In genomic region chr1:166843397-166843877, GRCm38 (mm10) we compare ENCODE assay signal across 9 mouse cellular contexts.
DNase-seq lines count a peak whose midpoint lies in the region; ATAC-seq lines count a peak whose summit lies in the region.
"Had no signal": no experiment of that assay in that cellular context is flagged by ENCODE, and none has a peak within 500 bp of the region (broad histone marks: within the 10 kb centered on the region; RNA-seq: fewer than 3 reads in every experiment).

No protein-coding gene starts in this region.

- H3K9ac ChIP-seq in heart, embryonic 12.5 days, result no peak overlapping the region
- H3K9ac ChIP-seq in kidney, embryonic 16.5 days (replicated peaks; ENCODE audit: low read length), result 0 out of 2 replicates have a peak overlapping the region, but pooled peaks have one; percentile 25
- H3K9ac ChIP-seq in neural tube, embryonic 11.5 days (ENCODE audit: low read length), result peak overlapping the region; percentile 37; the same call in 1 of the 2 replicates

- H3K27me3 ChIP-seq in heart, embryonic 12.5 days (replicated peaks), result no peaks in the 10 kb centered on the region
- no peaks in the 10 kb centered on the region for H3K27me3 ChIP-seq in kidney, embryonic 16.5 days (ENCODE audit: insufficient read depth, low read length)
- no peaks in the 10 kb centered on the region for H3K27me3 ChIP-seq in neural tube, embryonic 11.5 days (ENCODE audit: control insufficient read depth, insufficient read depth, low read length)

- ATAC-seq in heart, embryonic 12.5 days (ENCODE audit: insufficient number of reproducible peaks, low FRiP score), result no peak
- ATAC-seq in kidney, embryonic 16.5 days (ENCODE audit: low FRiP score, low TSS enrichment), result no peak
- ATAC-seq in neural tube, embryonic 11.5 days (ENCODE audit: insufficient read depth, low FRiP score, low TSS enrichment), result peak; percentile 45; the same call in 1 of the 2 replicates

- under 1% methylated on average over 11 of the region's 11 CpGs for WGBS in heart, embryonic 12.5 days
- WGBS in kidney, embryonic 16.5 days, result 2% methylated on average over 11 of the region's 11 CpGs
- 3% methylated on average over 11 of the region's 11 CpGs for WGBS in neural tube, embryonic 11.5 days

- no peak overlapping the region for H3K27ac ChIP-seq in heart, embryonic 12.5 days (ENCODE audit: poor library complexity, severe bottlenecking)
- no peak overlapping the region for H3K27ac ChIP-seq in kidney, embryonic 16.5 days (ENCODE audit: low read length)
- no peak overlapping the region for H3K27ac ChIP-seq in neural tube, embryonic 11.5 days (ENCODE audit: low read depth, low read length)

- H3K4me2 ChIP-seq in heart, embryonic 12.5 days, result peak overlapping the region; percentile 54
- H3K4me2 ChIP-seq in kidney, embryonic 16.5 days (replicated peaks; ENCODE audit: low read depth, low read length), result peak overlapping the region; percentile 46
- peak overlapping the region; percentile 35 for H3K4me2 ChIP-seq in neural tube, embryonic 11.5 days (ENCODE audit: low read depth)

- DNase-seq in adrenal gland, postnatal 10 days, result peak; percentile 29
- DNase-seq in adrenal gland, adult 18-20 months (ENCODE audit: low spot score in 2 of 2), result no peak
- peak; percentile 56 for DNase-seq in R1 (ENCODE audit: low read depth, low spot score)
- DNase-seq in neural tube, embryonic 11.5 days (ENCODE audit: low spot score), result peak; percentile 50
- no peak for DNase-seq in gastrocnemius, adult 8-10 months (ENCODE audit: low spot score in 2 of 2)
- no peak for DNase-seq in cerebellum, adult 18-20 months

- H3K4me3 ChIP-seq in heart, embryonic 12.5 days, result peak overlapping the region; percentile 20
- H3K4me3 ChIP-seq in kidney, embryonic 16.5 days (ENCODE audit: low read length), result peak overlapping the region; percentile 28
- no peak overlapping the region for H3K4me3 ChIP-seq in neural tube, embryonic 11.5 days (ENCODE audit: low read depth, low read length)
- H3K4me3 ChIP-seq: erythroblast, embryonic 14.5 days had no signal

- H3K36me3 ChIP-seq in heart, embryonic 12.5 days, result no peaks in the 10 kb centered on the region
- no peaks in the 10 kb centered on the region for H3K36me3 ChIP-seq in kidney, embryonic 16.5 days (ENCODE audit: insufficient read depth, low read length)
- no peaks in the 10 kb centered on the region for H3K36me3 ChIP-seq in neural tube, embryonic 11.5 days (ENCODE audit: control insufficient read depth, insufficient read depth, low read length)

- peaks cover 17% of the 10 kb centered on the region for H3K4me1 ChIP-seq in heart, embryonic 12.5 days (replicated peaks)
- peaks cover 9% of the 10 kb centered on the region; the same call in 1 of the 2 replicates for H3K4me1 ChIP-seq in kidney, embryonic 16.5 days (ENCODE audit: insufficient read depth, low read length)
- H3K4me1 ChIP-seq in neural tube, embryonic 11.5 days (ENCODE audit: control insufficient read depth, insufficient read depth, low read length), result 0 out of 2 replicates have a peak, but pooled peaks cover 2% of the 10 kb centered on the region

- no peaks in the 10 kb centered on the region for H3K9me3 ChIP-seq in heart, embryonic 12.5 days (replicated peaks)
- no peaks in the 10 kb centered on the region for H3K9me3 ChIP-seq in kidney, embryonic 16.5 days (ENCODE audit: low read length)
- no peaks in the 10 kb centered on the region for H3K9me3 ChIP-seq in neural tube, embryonic 11.5 days (ENCODE audit: control insufficient read depth, low read length)

Comparison
In these comparisons a context has a peak if more than half of its experiments do, and no peak if none do; other contexts are left out.
1. DNase-seq: peak in adrenal gland, postnatal 10 days (single experiment), R1 (single experiment) and neural tube, embryonic 11.5 days (single experiment); none in adrenal gland, adult 18-20 months (0 of 2), gastrocnemius, adult 8-10 months (0 of 2) and cerebellum, adult 18-20 months (0 of 2).
2. Peak in every context shown above with its lines, with median percentiles within 50 percentile points of each other: H3K4me2 ChIP-seq.